In the genomic region with DNA sequence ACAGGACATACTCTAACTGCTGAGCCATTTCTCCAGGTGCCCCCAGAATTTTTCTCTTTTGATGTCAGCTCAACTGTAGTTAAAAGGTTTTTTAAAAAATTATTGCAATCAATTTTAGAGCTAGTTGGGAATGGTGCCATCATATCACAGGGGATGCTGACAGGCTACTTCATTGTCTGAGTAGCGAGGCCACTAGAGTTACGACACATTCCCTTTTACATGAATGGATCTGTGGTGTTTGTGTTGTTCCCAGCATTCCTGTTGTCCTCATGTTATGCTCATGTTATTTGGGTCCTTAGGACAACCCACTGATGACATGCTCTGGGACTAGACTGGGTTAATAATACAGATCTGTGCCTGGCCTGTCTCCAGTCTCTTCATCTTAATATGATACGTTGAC, we compare ENCODE assay signal across 29 mouse cellular contexts. TPM values are rescaled to one million over a fixed set of nuclear protein-coding genes. Genes with fewer than 3 reads are reported as not detected.
"Had no signal": no experiment of that assay in that cellular context is flagged by ENCODE, and none has a peak within 500 bp of the region (broad histone marks: within the 10 kb centered on the region; RNA-seq: fewer than 3 reads in every experiment).

No protein-coding gene starts in this region.

- H3K4me3 ChIP-seq: embryonic facial prominence, embryonic 10.5 days; embryonic facial prominence, embryonic 12.5 days; embryonic facial prominence, embryonic 13.5 days; embryonic facial prominence, embryonic 15.5 days; erythroblast, embryonic 14.5 days; forebrain, embryonic 10.5 days; forebrain, embryonic 12.5 days; forebrain, embryonic 13.5 days; forebrain, embryonic 15.5 days; gastrocnemius, adult 2 months; heart, adult 2 months had no signal

- H3K4me1 ChIP-seq: forebrain, embryonic 12.5 days; forebrain, embryonic 13.5 days; forebrain, embryonic 15.5 days had no signal

- DNase-seq: cerebellum, adult 8-10 months; cerebellum, adult 9-10 months; cerebellum, adult 9-11 months; cerebellum, postnatal 10 days; cerebellum, postnatal 14 days; cerebellum, postnatal 25 days; cerebellum, postnatal 36 days; embryo, embryonic 11 days; forebrain, postnatal 0 days; gastrocnemius, adult 2 months; gastrocnemius, postnatal 10 days; gastrocnemius, postnatal 14 days; gastrocnemius, postnatal 25 days; gastrocnemius, postnatal 36 days; heart, adult 11 months had no signal

- ATAC-seq: forebrain, embryonic 13.5 days; forebrain, embryonic 14.5 days; forebrain, embryonic 15.5 days; forebrain, embryonic 16.5 days; forebrain, postnatal 0 days had no signal

- H3K4me2 ChIP-seq: embryonic facial prominence, embryonic 12.5 days; embryonic facial prominence, embryonic 13.5 days; embryonic facial prominence, embryonic 15.5 days; forebrain, embryonic 12.5 days; forebrain, embryonic 13.5 days; forebrain, embryonic 15.5 days had no signal

- H3K27ac ChIP-seq: embryonic facial prominence, embryonic 10.5 days; embryonic facial prominence, embryonic 12.5 days; embryonic facial prominence, embryonic 13.5 days; embryonic facial prominence, embryonic 15.5 days; forebrain, embryonic 10.5 days; forebrain, embryonic 12.5 days; forebrain, embryonic 13.5 days; forebrain, embryonic 15.5 days; gastrocnemius, adult 2 months had no signal

- H3K36me3 ChIP-seq: embryonic facial prominence, embryonic 10.5 days; embryonic facial prominence, embryonic 12.5 days; embryonic facial prominence, embryonic 13.5 days; embryonic facial prominence, embryonic 15.5 days; forebrain, embryonic 10.5 days; forebrain, embryonic 12.5 days; forebrain, embryonic 15.5 days had no signal

- H3K27me3 ChIP-seq: embryonic facial prominence, embryonic 12.5 days; forebrain, embryonic 12.5 days; forebrain, embryonic 13.5 days; forebrain, embryonic 15.5 days had no signal

- H3K9ac ChIP-seq: embryonic facial prominence, embryonic 12.5 days; embryonic facial prominence, embryonic 13.5 days; embryonic facial prominence, embryonic 15.5 days; forebrain, embryonic 12.5 days; forebrain, embryonic 13.5 days; forebrain, embryonic 15.5 days; forebrain, postnatal 0 days had no signal

- H3K9me3 ChIP-seq: embryonic facial prominence, embryonic 10.5 days; embryonic facial prominence, embryonic 12.5 days; embryonic facial prominence, embryonic 13.5 days; embryonic facial prominence, embryonic 15.5 days; forebrain, embryonic 10.5 days; forebrain, embryonic 12.5 days; forebrain, embryonic 13.5 days; forebrain, embryonic 15.5 days had no signal

RNA-seq across cellular contexts. Expression of a gene that starts 42.5 kb away (rescaled TPM):
- polyA plus RNA-seq: embryonic facial prominence, embryonic 11.5 days; erythroblast, embryonic 14.5 days; gonadal fat pad, adult 2 months; heart, adult 2 months had no signal
